Mouse (Mus musculus) limb, embryonic 14.5 days (tissue): ENCODE results near the gene Vgll3. TPM values are rescaled to one million over a fixed set of nuclear protein-coding genes. Genes with fewer than 3 reads are reported as not detected.

Experiments used
- ATAC-seq: fragments of 200-750 bp; cut with Nextera tagmentation; 2 replicates; pipeline ENCODE4 v1.8.0; 2017; ENCODE audit warnings: low read depth, moderate number of reproducible peaks, moderate TSS enrichment; ENCODE audit not compliant: low FRiP score
- DNase-seq: peaks from one replicate; pipeline ENCODE4 v3.0.0-alpha.2; 2015; ENCODE audit warnings: low spot score
- H3K27ac ChIP-seq: fragments of 300-500 bp; sonication (generic); replicated peaks from 2 replicates; pipeline ENCODE4 v1.5.1; 2014; ENCODE audit warnings: low read depth, mild to moderate bottlenecking, low read length, moderate library complexity, mixed read lengths
- H3K27me3 ChIP-seq: fragments of 300-500 bp; sonication (generic); 2 replicates; pipeline ENCODE4 v1.6.1; 2014; ENCODE audit warnings: low read length, mixed read lengths; ENCODE audit not compliant: control insufficient read depth, insufficient read depth
- H3K36me3 ChIP-seq: fragments of 300-500 bp; sonication (generic); 2 replicates; pipeline ENCODE4 v1.6.1; 2014; ENCODE audit warnings: mild to moderate bottlenecking, low read length, moderate library complexity, mixed read lengths; ENCODE audit not compliant: control insufficient read depth, insufficient read depth
- H3K4me1 ChIP-seq: fragments of 300-500 bp; sonication (generic); 2 replicates; pipeline ENCODE4 v1.6.1; 2014; ENCODE audit warnings: antibody characterized with exemption, low read length, mixed read lengths; ENCODE audit not compliant: control insufficient read depth, insufficient read depth
- H3K4me2 ChIP-seq: fragments of 300-500 bp; sonication (generic); replicated peaks from 2 replicates; pipeline ENCODE4 v1.6.1; 2014; ENCODE audit warnings: low read depth, mild to moderate bottlenecking, low read length, moderate library complexity; ENCODE audit not compliant: severe bottlenecking
- H3K4me3 ChIP-seq: fragments of 300-500 bp; sonication (generic); replicated peaks from 2 replicates; pipeline ENCODE4 v1.5.1; 2014; ENCODE audit warnings: low read length
- H3K9ac ChIP-seq: fragments of 300-500 bp; sonication (generic); 2 replicates; pipeline ENCODE4 v1.6.1; 2014; ENCODE audit warnings: mild to moderate bottlenecking, low read depth, low read length, moderate library complexity; ENCODE audit not compliant: severe bottlenecking
- H3K9me3 ChIP-seq: fragments of 300-500 bp; sonication (generic); 2 replicates; pipeline ENCODE4 v1.6.1; 2016; ENCODE audit warnings: low read length; ENCODE audit not compliant: control insufficient read depth
- POLR2A ChIP-seq: fragments of 200-500 bp; IDR thresholded peaks from 2 replicates; pipeline ENCODE4 v1.8.0; 2012; ENCODE audit warnings: inconsistent platforms, mild to moderate bottlenecking, moderate library complexity, borderline replicate concordance; ENCODE audit not compliant: insufficient read depth, insufficient read length; ENCODE audit errors: extremely low read depth
- WGBS: fragments of 180-500 bp; shearing (Covaris S2); extraction: QIAGEN DNeasy Blood & Tissue Kit; methylation state at CpG from one replicate; pipeline ENCODE4 v1.1.7; 2014; 5-methylcytosine and 5-hydroxymethylcytosine counted together
- polyA plus RNA-seq, 2 experiments: library from polyadenylated mRNA; depleted of rRNA in 1 of 2; stranded (reverse) in 1 of 2; unstranded in 1 of 2; fragments of >200 nt; fragmentation: Nextera tagmentation in 1 of 2; extraction: Ambion mirVana in 1 of 2; gene quantifications; 2 replicates each; pipeline versions ENCODE4 v1.2.1 to v1.2.3; 2012 to 2014

Vgll3 gene
- polyA plus RNA-seq, 2 experiments = 16.6 to 26.9 TPM

DNA sequence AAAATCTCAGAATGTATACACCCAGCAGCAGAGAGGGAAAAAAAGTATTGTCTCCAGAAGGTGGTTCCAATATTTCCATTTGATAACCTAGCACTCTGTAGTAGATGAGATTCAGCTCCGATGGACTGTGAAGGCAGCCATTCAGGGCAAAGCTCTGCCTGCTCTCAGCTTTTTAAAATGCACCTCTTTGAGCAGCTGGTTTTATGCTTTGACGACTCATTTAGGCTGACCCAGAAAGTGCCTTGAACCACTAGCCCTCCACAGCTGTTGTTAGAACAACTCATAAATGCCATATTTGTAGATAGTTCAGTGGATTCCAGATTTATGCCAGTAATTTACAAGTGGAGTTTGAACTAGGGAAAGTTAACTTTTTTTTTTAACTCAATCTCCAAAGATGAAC is 5.7 kb downstream of the Vgll3 start:
- Histone ChIP-seq H3K4me2 (no peak overlapping the region), H3K36me3 (no peaks in the 10 kb centered on the region), H3K27me3 (peaks cover 5% of the 10 kb centered on the region; the same call in 1 of the 2 replicates), H3K4me3 (no peak overlapping the region), H3K4me1 (no peaks in the 10 kb centered on the region), H3K9me3 (no peaks in the 10 kb centered on the region), H3K9ac (no peak overlapping the region), H3K27ac (no peak overlapping the region)
- WGBS = 45% methylated on average over 2 of the region's 2 CpGs
- DNase-seq = no peak
- no peak for TF ChIP-seq POLR2A
- ATAC-seq = no peak

GRCm38 (mm10) chr16:65823721-65824120 is 8.7 kb downstream of the Vgll3 start:
- H3K4me1 ChIP-seq = no peaks in the 10 kb centered on the region
- H3K4me3 ChIP-seq = no peak overlapping the region
- no peak for TF ChIP-seq POLR2A
- 85% methylated on average over 6 of the region's 6 CpGs for WGBS
- H3K36me3 ChIP-seq = no peaks in the 10 kb centered on the region
- H3K9me3 ChIP-seq = no peaks in the 10 kb centered on the region
- DNase-seq (no peak), ATAC-seq (no peak)
- H3K27me3 ChIP-seq = no peaks in the 10 kb centered on the region
- H3K4me2 ChIP-seq = no peak overlapping the region
- no peak overlapping the region for H3K9ac ChIP-seq
- no peak overlapping the region for H3K27ac ChIP-seq

DNA sequence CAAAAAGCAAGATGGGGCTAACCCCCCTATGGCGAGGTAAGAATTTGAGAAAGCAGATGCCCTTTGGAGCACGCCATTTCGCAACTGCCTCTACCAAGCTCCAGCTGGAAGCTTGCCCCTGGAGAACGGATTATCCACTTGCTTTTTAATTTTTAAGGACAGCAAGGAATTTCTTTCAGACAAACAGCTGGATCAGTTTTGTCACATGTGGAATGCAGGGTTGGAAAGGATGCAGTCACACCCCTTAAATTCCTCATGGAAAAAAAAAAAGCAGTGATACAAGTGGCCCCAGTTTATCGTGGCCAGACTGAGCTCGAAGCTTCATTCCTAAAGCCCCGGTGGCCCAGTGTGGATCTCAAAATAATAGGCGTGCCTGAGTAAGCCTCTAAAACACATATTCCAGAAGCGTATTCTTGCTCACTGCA is 13.1 kb downstream of the Vgll3 start:
- DNase-seq (peak; percentile 61), ATAC-seq (peak; percentile 45)
- Histone ChIP-seq H3K27me3 (no peaks in the 10 kb centered on the region), H3K9ac (no peak overlapping the region), H3K4me1 (no peaks in the 10 kb centered on the region), H3K4me3 (no peak overlapping the region), H3K27ac (no peak overlapping the region), H3K4me2 (no peak overlapping the region), H3K9me3 (no peaks in the 10 kb centered on the region), H3K36me3 (no peaks in the 10 kb centered on the region)
- 56% methylated on average over 9 of the region's 9 CpGs for WGBS
- no peak for TF ChIP-seq POLR2A

DNA sequence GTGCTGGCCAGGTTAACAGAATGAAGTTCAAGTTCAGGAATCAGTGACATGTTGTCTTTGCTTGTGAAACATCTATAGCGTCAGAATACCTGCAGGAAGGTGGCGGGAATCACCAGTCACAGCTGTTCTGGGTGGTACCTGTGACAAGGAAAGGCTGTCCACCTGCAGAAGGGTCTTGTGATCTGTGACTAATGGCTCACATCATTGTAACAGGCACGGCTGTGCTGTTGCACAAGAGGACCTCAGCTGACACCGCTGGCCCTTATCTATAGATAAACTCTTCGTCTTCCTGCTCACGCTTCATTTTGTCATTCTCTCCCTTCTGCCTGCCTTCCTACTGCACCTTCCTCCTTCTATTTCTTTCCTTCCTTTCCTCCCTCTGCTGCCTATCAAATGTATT is 14.0 kb downstream of the Vgll3 start:
- Histone ChIP-seq H3K27me3 (no peaks in the 10 kb centered on the region), H3K4me3 (no peak overlapping the region), H3K9me3 (no peaks in the 10 kb centered on the region), H3K4me1 (no peaks in the 10 kb centered on the region), H3K9ac (no peak overlapping the region), H3K36me3 (no peaks in the 10 kb centered on the region), H3K4me2 (no peak overlapping the region), H3K27ac (no peak overlapping the region)
- ATAC-seq (no peak), DNase-seq (no peak)
- 97% methylated on average over 6 of the region's 6 CpGs for WGBS
- TF ChIP-seq POLR2A = no peak

GRCm38 (mm10) chr16:65834721-65835120 is 19.7 kb downstream of the Vgll3 start:
- DNase-seq = no peak
- Histone ChIP-seq H3K9me3 (no peaks in the 10 kb centered on the region), H3K27me3 (no peaks in the 10 kb centered on the region), H3K4me2 (no peak overlapping the region), H3K36me3 (no peaks in the 10 kb centered on the region), H3K4me1 (peaks cover 7% of the 10 kb centered on the region), H3K27ac (no peak overlapping the region), H3K9ac (no peak overlapping the region), H3K4me3 (no peak overlapping the region)
- no peak for ATAC-seq
- TF ChIP-seq POLR2A = no peak
- WGBS = 67% methylated on average over 3 of the region's 3 CpGs

GRCm38 (mm10) chr16:65850126-65850525 is 35.1 kb downstream of the Vgll3 start:
- WGBS = 59% methylated on average over 1 of the region's 1 CpGs
- Histone ChIP-seq H3K9me3 (no peaks in the 10 kb centered on the region), H3K4me1 (no peaks in the 10 kb centered on the region), H3K27me3 (no peaks in the 10 kb centered on the region), H3K9ac (no peak overlapping the region), H3K4me3 (no peak overlapping the region), H3K4me2 (no peak overlapping the region), H3K27ac (no peak overlapping the region), H3K36me3 (no peaks in the 10 kb centered on the region)
- no peak for DNase-seq
- TF ChIP-seq POLR2A = no peak
- ATAC-seq = no peak
